Mouse (Mus musculus): ENCODE data around the gene Pstpip1.
A peak's percentile ranks its signal among the peaks of the same experiment; 100 is the strongest.

Gene Pstpip1

DNA sequence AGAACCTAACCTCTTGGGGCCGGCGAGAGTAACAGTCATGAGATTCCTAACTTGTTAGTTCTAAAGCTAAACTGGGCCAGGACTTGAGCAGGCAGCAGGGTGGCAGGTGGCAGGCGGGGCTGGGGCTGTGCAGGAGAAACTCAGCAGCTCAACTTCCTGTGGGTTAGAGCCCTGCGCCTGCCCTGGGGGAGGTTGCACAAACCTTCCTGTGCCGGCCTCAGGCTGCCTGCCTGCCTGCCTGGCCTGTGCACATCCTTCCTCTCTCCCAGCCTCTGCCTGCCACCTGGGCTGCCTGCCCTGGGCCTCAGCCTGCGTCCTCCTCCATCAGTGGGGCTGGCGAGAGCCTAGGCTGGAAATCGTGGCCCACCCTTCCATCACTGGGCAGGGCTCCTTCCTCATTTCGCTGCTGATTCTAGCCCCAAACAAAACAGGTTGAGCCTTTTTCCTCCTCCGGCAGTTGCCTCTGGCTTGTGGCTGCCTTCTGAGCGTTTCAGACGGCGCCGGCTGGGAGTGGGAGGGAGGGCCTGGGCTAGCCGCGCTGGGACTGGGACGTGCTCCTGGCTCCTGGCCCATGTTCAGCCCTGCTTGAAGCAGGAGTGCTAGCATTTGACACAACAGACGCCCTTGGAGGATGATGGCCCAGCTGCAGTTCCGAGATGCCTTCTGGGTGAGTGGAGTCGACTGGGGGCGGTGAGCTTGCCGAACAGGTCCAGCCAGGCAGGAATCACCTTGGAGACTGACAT is at the start of gene Pstpip1:
TSS of gene Pstpip1 (plus strand) at position 185 of the 743 bp plus-strand sequence.
- DNase-seq (ENCODE audit: low read depth): peak; percentile 89

DNA sequence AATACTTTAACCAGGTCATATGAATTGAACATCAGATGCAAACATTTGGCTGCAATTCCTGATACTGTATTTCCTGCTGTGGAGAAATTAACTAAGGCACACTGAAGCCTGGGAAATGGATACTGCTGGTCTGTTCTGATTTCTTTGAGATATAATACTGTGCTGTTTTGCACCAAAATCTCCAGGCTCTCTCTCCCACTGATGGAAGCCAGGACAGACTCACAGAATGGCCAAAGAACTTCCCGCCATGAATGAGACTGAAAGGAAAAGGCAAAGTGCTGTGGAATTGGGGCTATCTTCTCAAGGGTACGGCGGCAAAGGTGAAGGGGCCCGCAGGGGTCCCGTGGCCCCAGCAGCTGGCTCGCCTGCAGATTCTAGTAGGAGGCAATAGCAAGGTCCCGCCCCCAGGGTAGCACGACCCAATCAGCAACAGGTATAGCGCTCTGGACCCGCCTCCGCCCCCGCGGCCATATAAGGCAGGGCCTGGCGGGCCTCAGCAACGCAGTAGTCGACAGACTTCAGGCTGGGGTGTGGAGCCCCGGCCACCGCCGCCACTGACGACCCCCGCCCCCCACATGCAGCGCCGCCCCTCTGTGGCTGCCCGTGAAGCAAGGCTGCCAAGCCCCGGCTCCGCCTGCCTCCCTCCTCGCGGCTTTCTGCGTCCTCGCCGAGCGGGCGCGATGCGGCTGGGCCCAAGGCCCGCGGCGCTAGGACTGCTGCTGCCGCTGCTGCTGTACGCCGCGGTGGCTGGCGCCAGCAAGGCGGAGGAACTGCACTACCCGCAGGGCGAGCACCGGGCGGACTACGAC is 48.2 kb upstream of the Pstpip1 start, which contains the start of gene Rcn2:
TSS of gene Rcn2 (plus strand) at position 474 of the 809 bp plus-strand sequence.
- peak; percentile 93 for DNase-seq (ENCODE audit: low read depth)

DNA sequence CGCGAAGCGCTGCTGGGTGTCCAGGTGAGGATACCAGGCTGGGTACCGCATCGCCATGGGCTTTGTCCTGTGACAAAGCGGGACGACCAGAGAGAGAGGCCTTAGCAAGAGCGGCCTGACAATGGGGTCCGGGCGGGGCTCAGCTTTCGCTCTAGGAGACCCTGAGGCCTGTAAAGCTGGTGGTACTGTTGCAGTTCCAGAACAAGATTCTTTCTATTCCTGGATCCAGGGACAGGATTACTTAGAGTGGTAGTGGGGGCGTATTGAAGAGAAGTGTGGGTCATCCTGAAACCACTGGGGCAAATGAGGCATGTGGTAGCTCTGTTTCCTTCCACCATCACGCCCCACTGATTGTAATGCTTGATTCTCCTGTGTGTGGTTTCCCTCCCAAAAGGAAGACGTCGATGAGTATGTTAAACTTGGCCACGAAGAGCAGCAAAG is 47.6 kb upstream of the Pstpip1 start:
- DNase-seq (ENCODE audit: low read depth): peak; percentile 74

DNA sequence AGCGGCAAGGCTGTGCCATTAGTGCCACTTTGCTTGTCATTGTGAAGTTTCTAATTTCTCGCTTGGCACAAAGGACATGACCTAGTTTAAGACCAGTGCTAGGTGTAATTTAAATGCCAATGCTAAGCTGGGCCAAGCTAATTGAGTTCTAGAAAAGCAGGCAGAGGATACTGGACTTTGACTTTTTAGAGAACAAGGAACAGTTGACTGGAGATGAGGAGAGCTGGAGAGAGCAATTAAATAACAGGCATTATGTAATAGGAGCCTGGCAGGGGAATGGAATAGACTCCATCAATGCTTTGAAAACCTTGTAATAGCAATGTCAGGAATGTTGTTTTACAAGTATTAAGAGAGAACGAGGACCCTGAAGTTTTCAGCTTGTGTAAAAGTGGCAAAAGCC is 36.0 kb upstream of the Pstpip1 start:
- DNase-seq (ENCODE audit: low read depth): no peak

- no peak for DNase-seq (ENCODE audit: low read depth)
Measured at GRCm38 (mm10) chr9:56056147-56056546, 33.6 kb upstream of the Pstpip1 start.

- DNase-seq (ENCODE audit: low read depth): no peak
Measured at GRCm38 (mm10) chr9:56062336-56062735, 27.4 kb upstream of the Pstpip1 start.

DNA sequence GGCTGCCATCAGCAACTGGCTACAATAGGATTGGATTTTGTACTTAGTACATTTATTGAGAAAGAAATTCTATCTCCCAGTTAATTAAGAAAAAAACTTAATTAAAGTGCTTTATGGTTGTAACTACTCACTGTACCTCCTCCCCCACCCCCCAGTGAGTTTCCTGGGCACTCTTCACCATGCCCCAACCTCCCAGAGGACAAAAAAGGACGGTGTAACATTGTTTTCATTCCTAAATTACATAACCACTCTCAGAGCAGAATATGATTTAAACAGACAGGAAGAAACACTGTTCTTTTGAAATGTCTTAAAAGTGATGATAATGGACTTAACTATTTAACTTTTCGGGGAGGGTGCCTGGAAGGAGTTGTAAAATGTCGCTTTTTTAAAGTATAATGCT is 24.8 kb upstream of the Pstpip1 start:
- DNase-seq (ENCODE audit: low read depth): no peak

DNA sequence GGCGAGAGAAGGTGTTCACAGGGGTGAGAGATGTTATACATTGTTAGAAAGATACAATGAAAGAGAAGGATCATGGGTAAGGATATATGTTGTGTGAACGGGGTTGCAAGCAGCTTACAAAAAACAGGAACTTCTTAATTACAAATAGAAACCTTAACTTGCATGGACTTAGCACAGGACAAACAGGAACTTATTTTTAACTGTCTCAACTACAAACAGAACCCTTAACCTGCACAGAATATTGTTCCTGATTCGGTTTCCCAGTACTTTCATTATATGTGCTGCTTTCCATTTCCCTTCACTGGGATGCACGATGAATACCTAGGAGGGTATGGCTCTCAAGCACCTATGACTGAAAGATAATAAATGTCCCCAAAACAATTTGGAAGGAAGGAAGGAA is 21.8 kb upstream of the Pstpip1 start:
- DNase-seq (ENCODE audit: low read depth): no peak

- no peak for DNase-seq (ENCODE audit: low read depth)
Measured at GRCm38 (mm10) chr9:56068630-56069029, 21.1 kb upstream of the Pstpip1 start.

GRCm38 (mm10) chr9:56072861-56073260 is 16.9 kb upstream of the Pstpip1 start:
- DNase-seq (ENCODE audit: low read depth): no peak

DNA sequence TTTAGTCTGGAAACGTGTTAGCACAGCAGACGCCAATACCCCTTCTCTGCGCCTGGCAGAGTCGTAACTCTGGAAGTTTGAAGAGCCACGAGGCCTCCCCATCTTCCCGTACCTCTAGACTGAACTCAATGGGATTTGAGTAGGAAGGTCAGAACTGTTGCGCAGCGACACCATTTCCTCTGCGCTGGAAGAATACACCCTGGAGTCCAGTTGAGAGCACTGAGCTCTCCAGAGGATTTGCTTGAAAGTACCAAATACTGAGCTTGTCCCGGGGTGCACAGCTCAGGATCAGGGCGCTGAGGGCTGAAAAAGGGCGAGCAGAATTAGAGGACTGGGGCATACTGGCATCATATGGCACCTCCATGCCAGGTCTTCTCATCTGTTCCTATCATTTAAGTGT is 14.9 kb upstream of the Pstpip1 start:
- DNase-seq (ENCODE audit: low read depth): no peak

- peak; percentile 97 for DNase-seq (ENCODE audit: low read depth)
Measured at GRCm38 (mm10) chr9:56075264-56075663, 14.5 kb upstream of the Pstpip1 start.

DNA sequence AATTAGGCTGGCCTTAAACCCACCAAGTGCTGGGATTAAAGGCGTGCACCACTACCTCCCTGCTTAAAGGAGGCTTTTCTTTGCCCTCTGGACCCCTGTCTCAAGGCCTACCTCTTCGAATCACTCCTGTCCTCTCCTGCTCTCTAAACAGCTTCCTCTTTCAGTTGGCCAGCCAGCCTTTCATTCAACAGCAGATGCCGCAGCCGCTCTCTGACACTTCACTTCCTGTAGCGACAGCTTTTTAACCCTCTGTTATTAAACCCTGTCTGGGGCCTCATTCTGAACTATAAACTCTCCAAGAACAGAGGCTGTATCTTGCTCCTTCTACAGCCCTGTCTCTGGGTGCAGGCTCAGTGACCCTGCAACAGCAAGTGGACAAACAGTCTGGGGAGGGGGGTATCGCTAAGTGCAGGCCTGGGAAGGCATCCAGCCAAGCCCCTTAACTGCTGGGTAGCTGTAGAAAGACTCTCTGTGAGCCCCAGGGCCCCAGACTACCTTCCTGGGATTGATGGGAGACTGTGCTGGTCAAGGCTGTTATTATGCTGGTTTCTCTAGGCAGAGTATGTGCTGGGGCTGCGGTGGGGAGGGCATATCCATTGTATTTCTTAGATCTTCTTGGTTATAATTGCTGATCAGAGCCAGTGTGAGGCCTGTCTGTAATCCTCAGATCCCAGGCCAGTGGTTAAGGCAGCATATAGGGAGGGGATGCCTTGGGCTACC is 13.7 kb upstream of the Pstpip1 start:
- peak; percentile 86 for DNase-seq (ENCODE audit: low read depth)

GRCm38 (mm10) chr9:56079587-56079986 is 10.2 kb upstream of the Pstpip1 start:
- peak; percentile 29 for DNase-seq (ENCODE audit: low read depth)

- no peak for DNase-seq (ENCODE audit: low read depth)
Measured at GRCm38 (mm10) chr9:56086524-56086923, 3.2 kb upstream of the Pstpip1 start.

DNA sequence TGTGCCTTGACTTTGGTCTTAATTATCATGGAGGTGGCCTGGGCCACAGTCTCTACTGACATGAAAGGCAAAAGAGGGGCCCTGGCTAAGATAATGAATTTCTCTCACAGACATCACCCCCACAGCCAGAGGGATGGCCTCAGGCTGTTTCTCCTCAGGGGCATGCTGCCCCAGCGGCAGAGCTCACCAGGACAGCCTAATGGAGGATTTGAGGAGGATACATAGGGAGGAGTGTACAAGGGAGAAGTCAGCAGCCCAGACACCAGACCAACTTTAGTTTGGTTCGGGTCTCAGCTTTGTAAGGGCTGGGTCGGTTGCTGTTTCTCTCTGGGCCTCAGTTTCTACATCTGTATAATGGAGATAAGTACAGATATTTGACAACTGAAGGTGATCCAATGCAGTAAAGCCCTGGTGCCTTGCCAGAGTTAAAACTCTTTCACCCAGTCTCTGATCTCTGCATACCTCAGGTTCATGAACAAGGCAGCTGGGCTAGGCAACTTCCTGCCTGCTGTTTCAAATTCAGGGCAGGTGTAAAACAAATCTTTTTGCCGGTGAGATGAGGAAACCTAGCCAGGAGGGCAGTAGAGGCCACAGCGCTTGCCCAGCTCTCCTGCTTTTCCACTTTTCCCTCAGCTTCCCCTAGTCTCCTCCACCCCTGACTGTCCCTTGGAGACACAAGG is 924 bp downstream of the Pstpip1 start:
- no peak for DNase-seq (ENCODE audit: low read depth)

DNA sequence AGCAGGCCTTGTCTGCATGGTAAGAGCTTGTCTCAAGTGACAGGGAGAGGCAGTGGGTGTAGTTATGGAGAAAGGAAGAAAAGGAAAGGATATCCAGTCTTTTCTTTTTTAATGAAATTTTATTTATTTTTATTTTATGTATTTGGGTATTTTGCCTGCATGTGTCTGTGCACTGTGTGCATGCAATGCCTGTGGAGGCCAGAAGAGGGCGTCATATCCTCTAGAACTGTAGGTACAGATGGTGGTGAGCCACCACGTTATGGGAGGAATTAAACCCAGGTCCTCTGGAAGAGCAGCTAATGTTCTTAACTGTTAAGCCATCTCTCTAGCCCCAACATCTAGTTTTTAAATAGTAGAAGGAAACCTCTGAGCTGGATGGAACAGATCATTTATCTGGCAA is 2.3 kb downstream of the Pstpip1 start:
- peak; percentile 74 for DNase-seq (ENCODE audit: low read depth)

DNA sequence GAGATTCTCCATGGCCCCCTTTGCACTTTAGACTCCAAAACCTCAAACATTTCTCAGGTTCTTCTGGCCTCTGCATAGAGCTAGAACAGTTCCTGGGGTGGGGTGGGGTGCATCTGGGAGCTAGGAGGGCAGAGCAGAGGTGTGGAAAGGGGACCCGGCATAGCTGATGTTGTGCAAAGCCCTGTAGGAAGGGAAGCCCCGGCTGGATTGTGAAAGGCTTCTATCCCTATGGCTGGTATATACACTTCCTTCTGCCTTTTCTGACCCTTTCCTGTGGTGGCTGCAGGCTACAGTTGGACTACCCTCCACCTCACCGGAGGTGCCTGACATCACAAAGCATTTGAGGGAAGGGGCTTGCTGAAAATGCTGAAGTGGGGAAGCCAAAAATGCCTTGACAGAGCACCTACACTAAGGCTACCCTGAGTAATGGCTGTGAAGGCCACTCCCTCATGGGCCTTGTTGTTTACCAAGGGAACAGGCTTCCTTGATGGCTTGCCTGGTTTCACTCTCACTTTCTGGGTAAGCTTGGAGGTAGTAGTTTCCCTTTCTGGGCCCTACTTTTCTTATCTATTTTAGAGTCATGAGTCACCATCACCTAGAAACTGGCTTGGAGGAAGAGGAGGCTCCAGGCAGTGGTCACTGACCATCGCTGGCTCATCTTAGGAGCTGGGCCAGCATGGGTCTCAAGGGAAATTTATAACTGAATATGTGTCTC is 8.0 kb downstream of the Pstpip1 start:
- DNase-seq (ENCODE audit: low read depth): peak; percentile 92

DNA sequence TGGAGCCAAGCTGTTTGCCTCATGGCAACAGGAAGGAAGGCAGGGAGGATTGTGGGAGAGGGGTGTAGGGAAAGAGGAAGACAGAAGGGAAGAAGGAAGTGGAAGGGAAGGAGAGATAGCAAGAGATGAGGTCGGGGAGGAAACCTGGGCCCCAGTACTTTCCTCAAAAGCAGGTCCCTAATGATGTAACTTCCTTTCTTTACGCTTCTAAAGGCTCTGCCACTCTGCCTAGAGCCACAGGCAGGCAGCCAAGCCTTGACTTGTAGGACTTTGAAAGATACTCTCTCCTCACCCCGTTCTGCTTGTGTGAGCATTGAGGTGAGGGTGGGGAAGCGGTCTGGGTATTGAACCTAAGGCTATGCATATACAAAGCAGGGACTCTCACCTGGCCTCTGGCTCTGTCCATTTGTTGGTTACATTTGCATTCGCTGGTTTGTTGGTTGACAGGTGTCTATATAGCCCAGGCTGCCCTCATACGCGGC is 10.3 kb downstream of the Pstpip1 start:
- DNase-seq (ENCODE audit: low read depth): peak; percentile 81

GRCm38 (mm10) chr9:56101022-56101421 is 11.3 kb downstream of the Pstpip1 start:
- peak; percentile 79 for DNase-seq (ENCODE audit: low read depth)

DNA sequence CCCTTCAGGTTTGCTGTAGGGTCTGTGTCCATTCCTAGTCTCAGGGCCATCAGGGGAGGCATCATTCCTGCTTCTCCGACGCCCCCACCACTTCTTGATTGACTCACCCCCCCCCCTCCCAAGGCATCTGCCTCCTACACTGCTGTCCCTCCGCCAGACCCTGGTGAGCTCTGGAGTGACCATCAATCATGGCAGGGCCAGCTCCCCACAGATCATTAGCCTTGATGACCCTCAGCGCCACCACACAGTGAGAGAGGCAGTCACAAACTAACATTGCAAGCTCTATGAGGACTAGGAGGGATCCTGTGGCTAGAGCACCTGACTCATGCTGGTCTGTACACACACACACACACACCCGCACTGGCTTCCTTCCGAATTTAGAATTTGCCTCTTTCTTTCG is 15.2 kb downstream of the Pstpip1 start:
- peak; percentile 86 for DNase-seq (ENCODE audit: low read depth)

Measured in 416B (cell line).